Mouse (Mus musculus): ENCODE measurements at regions not wholly inside any gene's neighbourhood (a gene's known extent, or its start where the extent isn't known, plus 50 kb on each side); places are given as distances from the start of the nearest gene placed in this dataset.

- TF ChIP-seq CTCF (IDR thresholded peaks at IDR 0.05; ENCODE audit: low read depth) (no peak), EP300 (IDR thresholded peaks at IDR 0.05; ENCODE audit: low read depth) (no peak)
Observed at GRCm38 (mm10) chr6:99850706-99851105, 124.5 kb upstream of the Prok2 start.
